Mouse (Mus musculus) gastrocnemius, postnatal 36 days (tissue): ENCODE results near the gene Cdon. TPM values are rescaled to one million over a fixed set of nuclear protein-coding genes. Genes with fewer than 3 reads are reported as not detected.

Experiments
- DNase-seq, 2 experiments: peaks; one replicate each; pipeline ENCODE4 v3.0.0; 2022
- intact Hi-C: fragments of 180-260 bp; cut with DNase I; formaldehyde crosslinking; loops from one replicate; pipeline ENCODE4 v1.15.1; 2025
- total RNA-seq, 2 experiments: library from RNA; stranded (reverse); gene quantifications; 2 replicates each; pipeline ENCODE4 v1.2.3; 2021

The Cdon gene
- total RNA-seq, 2 experiments from 2014 or later, result 12.8 to 14.0 TPM

DNA sequence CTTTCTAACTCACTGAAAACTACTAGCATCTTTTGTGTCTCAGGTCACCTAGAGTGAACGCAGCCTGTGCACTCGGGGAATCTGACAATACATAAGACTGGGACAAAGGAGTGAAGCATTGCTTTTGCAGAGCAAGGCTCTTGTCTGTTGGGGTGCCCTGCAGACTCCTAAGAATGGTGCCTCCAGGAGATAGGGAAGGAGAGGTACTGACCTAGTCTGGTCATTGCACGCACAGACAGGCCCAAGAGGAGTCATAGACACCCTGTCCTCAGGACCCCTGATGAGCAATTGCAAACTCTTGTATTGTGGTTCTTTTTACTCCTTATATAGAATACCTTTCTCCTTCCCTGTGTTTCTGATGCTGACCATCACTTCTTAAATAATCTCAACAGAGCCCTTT lies 13.4 kb downstream of the Cdon start:
- no peak for DNase-seq
- intact Hi-C loops, result no loop called here

DNA sequence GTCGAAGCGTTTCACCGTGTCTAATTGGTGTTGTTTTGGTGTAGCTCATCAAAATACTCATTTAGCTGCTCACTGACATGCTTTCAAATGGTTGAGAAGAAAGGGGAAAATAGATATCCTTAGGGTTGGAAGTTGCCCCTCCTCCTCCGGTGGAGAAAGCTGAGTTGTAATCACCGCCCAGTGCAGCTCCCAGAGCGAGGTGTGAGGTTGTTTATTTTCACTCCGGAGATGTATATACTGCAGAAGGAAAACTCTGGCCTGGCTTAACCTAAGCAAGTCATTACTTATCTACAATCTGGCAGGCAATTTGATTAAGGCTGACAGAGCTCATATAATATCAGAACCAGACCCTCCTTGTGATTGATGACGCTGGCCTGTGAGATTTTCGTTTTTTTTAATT lies 14.6 kb downstream of the Cdon start:
- intact Hi-C loops, result no loop called here
- DNase-seq, result no peak

DNA sequence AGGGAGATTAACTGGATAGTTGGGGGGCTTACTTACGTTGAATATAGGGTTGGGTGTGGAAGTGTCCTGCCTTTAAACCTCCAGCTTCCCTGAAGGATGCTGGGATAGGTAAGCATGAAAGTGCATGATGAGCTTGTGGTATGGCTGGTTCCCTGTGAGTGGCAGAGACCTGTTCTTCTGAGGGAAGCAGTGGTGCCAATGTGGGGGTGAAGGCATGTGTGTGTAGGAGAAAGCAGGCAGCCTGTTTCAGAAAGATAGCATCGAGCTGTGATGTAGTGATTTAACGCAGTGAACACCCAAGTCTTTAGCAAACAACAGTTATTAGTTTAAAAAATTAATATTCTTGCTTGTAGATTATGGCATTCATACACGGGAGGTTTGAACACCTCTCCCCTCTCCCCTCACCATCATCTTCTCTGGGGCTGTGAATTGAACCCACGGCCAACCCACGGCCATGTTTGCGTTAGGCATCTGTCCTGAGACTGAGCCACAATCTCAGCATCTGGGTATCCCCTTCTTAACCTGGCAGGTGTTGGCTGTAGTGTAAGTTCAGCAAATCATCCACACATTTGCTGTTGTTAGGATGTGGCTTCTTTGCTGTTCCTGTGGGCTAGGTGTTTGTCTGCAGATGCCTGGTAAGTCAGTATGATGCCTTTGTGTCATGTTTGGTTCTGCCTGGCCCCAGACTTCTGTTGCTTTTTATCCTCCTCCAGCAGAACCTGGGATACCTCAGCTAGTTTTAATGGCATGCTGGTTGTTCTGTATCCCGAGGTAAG lies 17.5 kb downstream of the Cdon start:
- DNase-seq, result no peak
- intact Hi-C loops, result no loop called here

DNA sequence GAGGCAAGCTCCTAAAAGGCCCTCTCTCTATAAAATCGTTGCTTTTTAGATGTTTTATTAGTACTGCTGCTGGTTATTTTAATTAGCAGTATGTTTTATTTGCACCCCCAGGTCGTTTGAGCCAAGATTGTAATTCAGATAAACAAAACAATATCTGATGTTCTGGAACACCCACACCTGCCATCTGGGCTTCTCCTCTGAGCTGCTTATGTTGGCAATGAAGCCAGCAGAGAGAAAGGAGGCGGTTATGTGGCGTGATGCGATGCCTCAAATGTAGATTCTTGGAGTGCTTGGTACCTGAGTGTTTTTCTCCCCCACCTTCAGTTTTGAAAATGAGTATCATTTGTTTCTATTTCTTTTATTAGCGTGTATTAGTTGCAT lies 18.1 kb downstream of the Cdon start:
- intact Hi-C loops, result no loop called here

DNA sequence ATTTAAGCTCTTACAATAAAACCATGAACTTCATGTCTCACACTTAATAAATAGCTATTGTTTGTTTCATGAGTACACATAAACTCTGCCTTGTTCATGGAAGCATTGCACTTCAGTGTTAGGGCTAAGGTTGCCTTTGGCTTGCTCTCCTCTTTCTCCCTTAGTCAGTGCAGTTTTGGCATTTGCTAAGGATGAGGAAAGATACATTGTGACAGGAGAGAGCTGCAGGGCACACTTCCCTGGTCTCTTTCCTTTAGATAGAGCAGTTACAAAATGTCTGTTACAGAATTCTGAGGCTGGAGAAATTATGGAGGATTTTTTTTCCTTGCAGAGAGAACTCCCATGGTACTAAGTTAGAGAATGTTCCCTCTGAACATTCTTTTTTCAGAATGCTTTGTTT lies 18.8 kb downstream of the Cdon start:
- intact Hi-C loops, result no loop called here
- no peak for DNase-seq

More for the DNA sequence above, 18.1 kb downstream of the Cdon start:
- DNase-seq, result no peak

DNA sequence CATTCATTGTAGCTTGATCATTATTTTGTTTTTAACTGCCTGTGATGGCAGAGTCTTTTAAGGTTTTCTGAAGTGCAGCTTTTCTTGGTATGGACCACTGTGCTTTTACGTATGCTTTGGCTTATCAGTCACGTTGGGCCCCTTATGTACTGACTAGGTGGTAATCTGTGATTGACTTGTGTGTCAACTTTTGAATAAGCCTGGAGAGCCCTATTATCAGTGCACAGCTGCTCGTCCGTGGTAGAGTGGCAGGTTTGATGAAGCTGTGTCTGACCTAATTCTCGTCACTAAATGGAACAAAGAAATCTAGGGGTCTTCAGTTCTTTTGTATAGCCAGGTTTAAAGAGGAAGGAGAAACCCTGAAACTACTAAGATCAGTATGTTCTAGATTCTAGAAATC lies 21.5 kb downstream of the Cdon start:
- no peak for DNase-seq
- intact Hi-C loops, result no loop called here

DNA sequence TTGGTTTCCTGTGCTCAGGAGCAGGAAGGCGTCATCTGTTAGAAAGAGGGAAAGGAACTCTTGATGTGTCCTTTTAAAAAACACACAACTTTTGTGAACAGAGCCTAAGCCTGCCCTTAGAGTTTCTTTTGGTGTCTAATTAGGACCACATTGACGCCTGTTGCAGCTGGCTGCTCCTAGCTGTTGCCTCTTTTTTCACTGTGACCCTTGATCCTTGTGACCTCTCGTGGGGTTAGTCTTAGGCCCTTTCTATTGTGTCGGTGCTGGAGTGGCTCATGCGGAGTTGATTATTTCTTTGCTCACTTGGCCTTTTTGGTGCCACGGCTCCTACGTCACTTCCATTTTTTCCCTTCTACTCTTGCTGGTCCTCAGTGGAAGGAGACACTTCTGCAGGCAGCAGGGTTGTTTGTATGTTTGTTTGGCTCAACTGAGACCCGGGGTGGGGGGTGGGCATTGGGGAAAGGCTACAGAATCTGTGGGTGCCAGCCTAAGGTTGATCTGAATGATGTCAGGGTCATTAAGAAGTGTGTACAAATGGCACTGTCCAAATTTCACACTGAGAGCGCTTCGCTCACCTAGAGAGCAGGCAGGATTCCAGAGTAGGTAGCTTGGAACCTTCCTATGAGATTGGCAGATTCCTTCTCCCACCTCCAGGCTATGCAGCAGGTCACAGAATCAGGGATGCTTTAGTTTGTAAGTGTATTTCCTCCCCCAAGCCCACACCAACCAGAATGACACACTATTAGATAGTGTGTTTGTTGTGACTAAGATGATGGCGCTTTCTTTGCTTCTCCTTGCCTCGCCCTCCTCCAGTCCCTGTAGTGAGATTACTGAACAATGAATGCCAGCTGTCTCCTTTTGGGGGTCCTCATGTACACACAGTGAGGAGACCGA lies 22.9 kb downstream of the Cdon start:
- intact Hi-C loops, result no loop called here
- no peak for DNase-seq

DNA sequence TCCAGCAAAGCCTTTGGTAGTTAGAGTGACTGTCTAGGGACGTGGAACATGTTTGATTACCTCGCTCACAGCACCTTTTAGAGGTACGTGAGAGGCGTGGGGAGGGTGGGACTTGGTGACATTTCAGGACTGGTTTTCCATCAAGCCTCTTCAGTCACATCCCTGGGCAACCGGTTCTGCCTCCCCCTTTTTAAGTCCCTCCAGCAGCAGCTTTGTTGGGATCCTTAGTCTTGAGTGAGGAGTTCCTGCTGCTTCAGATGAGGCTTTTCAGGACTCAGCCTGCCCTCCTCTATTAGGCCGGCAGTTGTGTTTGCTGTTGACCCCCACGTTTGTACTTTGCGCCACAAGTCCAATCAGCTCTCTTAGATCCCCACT lies 23.6 kb downstream of the Cdon start:
- intact Hi-C loops, result no loop called here
- no peak for DNase-seq

DNA sequence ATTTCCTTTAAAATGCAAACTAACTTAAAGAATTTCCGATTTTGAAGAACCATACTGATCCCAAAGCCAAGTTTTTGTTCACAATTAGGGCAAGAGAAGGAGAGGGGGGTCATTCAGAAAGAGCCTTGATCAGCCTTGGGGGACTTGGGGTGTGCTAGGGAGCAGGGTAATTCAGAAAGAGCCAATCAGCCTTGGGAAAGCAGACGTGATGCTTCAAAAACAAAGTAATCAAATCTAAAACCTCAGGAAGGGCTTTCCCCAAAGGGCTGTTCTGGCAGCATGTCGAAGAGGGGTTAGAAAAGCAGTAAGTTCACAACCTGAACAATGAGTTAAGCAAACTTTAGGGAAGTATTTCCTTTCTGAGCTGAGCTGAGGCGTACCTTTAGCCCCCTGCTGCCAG lies 26.0 kb downstream of the Cdon start:
- intact Hi-C loops, result no loop called here
- no peak for DNase-seq

DNA sequence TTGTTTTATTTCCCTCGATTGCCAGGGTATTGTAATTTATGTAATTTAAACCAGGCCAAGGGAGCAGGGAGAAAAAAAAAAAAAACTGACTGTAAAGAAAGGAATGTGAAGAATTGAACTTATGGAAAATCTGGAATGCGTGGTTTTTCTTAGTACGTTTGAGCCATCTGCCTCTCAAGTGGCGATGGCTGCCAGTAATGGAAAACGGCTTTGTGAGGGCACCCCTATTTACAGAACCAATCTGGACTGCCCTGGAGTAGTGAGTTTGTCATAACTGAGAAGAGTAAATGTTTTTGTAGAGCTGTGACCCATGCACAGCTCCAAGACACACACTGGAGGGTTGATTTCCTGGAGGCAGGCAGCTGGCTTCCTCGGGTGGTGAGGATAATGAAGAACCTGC lies 32.4 kb downstream of the Cdon start:
- DNase-seq, result no peak
- intact Hi-C loops, result no loop called here

DNA sequence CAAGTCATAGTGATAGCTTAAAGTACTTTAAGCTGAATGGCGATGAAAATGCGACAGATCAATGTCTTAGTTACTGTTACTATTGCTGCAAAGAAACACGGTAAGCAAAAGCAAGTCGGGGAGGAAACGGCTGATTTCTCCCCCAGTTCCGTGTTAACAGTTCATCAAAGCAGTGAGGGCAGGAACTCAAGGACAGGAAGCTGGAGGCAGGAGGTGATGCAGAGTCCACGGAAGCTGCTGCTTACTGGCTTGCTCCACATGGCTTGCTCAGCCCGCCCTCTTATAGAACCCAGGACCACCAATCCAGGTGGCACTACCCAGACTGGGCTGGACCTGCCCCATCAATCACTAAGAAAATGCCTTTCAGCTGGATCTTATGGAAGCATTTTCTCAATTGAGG lies 38.7 kb downstream of the Cdon start:
- intact Hi-C loops, result no loop called here
- DNase-seq, result no peak

DNA sequence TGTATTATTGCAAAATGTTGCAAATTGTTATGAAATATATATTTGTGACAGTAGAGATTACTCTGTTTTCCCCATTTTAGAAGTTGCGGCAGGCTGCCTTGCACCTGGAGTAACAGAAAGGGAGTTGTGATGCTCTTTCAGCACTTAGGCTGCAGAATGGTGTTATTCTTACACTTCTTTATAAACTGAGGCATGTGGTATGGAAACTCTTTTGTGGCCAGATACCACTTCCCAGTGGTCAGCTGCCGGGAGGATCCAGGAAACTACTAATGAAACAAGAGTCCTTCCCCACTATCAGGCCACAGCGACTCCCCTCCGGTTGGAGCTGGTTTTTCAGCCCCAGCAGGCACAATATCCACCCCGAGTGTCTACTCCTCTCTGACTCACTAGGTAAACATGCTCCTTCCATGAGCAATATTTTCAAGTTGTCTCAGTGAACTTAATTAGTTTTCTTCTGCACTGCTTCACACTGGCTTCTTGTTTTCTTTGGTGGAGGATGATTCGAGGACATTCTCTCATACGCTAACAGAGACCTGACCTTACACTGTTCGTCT lies 46.4 kb downstream of the Cdon start:
- DNase-seq, result no peak
- intact Hi-C loops, result no loop called here

DNA sequence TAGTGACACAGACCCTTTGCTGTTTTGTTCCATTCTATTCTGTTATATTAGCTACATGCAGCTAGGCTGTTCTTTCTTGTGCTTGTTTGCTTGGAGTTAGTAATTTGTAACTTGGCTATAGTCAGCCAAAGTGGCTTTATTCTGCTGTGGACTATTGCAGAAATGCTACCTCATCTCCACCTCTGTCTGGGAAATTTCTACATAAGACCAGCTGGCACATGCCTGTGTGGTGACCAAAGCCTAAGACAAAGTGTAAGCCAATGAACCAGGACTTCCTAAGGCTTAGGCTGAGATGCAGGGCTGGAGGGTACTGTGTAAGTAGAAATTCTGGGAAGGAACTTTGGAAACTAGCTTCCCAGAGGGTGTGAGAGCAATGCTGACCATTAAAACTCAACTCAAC lies 48.0 kb downstream of the Cdon start:
- DNase-seq, result no peak
- intact Hi-C loops, result no loop called here

DNA sequence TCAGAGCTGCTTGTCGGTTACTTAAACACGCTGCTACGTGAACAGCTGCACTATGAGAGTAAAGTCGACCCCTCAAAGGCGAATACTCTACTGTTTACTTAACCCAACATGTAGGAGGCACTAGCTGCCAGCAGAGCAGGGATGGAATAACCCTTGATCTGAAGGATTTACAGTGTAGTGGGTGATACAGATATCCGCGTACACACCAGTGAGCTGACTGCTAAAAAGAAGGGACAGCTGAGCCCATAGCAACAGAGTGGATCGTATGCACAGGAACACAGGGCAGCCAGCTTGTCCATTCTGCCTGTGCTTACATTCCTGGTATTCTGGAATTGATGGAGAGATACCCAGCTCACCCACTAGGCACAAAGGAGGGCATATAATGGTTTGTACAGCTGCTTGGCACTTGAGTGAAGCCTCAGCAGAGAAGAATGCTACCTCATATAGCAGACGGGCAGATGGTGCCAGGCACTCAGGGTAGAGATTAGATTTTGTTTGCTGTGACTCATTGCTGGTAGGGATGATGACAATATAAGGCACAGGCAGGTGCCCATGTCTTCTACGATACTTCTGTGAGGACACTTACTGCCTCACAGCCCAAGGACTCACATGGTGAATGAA lies 53.3 kb downstream of the Cdon start:
- DNase-seq, result no peak
- intact Hi-C loops, result no loop called here

DNA sequence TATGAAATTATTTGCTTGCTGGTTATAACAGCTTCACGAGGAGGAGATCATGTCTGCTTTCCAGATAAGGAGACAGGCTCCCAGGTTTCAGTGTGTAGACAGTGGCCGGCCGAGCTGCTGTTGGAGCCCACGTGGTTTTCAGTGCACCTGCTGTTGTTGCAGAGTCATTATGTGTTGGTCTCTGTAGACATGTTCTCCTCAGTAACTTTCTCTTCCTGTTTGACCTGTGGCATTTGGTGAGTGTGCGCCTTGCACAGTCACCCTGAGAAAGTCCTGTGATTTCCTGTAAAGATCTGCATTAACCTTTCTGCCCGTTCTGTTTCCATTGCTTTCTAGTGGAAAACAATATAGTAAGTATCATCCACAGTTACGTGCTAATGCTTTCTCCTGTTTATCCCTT lies 54.5 kb downstream of the Cdon start:
- no peak for DNase-seq
- intact Hi-C loops, result no loop called here

DNA sequence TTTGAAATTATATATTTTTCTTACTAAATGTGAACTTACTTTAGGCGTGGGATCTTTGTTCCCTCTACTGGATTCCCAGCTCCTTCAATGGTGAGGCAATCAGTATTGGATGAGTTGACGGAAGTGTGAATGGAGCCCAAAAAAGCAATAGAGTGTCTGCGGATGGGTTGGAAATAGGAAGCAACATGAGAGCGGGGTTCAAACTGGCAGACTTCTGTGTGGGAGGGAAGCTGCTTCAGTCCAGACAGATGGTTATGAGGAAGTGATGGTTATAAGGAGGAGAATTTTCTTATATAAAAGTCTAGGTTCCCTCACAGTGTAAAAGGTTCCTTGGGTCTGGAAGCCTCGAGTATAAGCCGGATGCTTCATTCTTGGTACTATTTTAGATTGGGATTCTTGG lies 58.5 kb downstream of the Cdon start:
- DNase-seq, result no peak
- intact Hi-C loops, result no loop called here

DNA sequence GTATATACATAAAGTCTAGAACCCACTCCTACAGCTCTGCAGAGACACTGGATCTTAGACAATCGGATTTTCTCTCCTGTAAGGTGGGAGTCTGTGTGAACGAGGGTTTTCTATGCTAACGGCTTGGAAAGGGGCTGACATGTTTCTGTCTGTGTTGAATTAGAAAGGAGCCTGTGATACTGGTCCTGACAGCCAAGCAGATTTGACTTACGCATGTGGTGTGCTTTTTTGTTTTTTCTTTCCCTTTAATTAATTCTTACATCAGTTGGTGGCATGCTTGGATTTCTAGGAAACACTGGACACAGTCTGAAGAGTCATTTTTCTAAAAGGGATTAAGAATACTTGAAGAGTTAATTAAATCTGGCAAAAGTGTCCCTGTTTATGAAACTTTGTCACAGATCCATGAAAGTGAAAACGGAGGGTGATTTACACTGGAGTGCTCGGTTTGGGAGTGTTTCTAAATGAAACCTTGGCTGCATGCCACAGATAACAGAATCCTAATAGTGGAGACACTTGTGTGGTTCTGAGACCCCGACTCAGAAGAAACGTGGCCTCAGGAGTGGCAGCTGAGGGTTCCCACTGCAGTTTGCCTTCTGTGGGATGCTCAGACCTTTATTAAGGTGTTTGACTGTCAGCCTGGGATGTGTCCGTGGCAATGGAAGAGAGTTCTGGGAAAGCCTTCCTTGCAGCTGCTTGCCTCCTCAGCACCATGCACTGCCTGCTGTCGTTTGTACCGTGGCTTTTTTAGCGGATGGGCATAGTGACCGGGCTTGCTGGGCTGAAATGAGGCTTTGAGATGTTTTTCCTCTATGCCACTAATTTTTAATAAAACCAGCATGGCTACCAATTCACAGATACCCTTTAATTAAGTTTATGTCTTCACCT lies 61.3 kb downstream of the Cdon start:
- intact Hi-C loops, result no loop called here
- no peak for DNase-seq

DNA sequence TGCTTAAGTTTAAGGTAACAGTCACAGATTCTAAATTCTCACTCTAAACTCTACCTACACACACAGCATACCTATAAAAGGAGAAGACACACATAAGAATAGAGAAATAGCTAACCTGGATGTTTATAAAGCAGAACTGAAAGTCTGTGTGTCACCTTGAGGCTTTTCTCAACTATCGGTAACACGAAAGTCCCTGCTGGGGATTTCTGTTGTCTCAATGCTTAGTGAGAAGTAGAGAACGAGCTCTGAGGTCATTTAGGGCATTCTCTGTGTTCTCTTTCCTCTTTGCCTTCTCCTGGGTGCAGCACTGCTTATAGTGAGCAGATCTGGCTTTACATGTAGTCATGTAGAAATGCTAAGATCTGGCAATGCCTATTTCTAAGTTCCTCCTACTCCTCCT lies 63.0 kb downstream of the Cdon start:
- intact Hi-C loops, result no loop called here
- no peak for DNase-seq

DNA sequence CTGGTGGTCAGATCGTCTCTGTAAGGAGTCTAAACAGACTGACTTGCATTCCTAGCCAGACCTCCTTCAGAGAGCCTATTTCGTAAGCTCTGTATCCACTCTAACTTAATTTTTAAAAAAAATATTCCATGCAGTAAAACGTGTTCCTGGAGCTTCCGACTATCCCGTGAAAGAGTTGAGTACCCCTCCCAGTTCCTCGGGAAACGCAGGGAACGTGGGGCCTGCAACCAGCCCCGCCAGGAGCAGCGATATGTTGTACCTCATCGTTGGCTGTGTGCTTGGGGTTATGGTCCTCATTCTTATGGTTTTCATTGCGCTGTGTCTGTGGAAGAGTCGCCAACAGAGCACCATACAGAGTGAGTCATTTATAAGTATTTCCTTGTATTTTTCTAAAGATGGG lies 65.7 kb downstream of the Cdon start:
- intact Hi-C loops, result no loop called here
- DNase-seq, result no peak

DNA sequence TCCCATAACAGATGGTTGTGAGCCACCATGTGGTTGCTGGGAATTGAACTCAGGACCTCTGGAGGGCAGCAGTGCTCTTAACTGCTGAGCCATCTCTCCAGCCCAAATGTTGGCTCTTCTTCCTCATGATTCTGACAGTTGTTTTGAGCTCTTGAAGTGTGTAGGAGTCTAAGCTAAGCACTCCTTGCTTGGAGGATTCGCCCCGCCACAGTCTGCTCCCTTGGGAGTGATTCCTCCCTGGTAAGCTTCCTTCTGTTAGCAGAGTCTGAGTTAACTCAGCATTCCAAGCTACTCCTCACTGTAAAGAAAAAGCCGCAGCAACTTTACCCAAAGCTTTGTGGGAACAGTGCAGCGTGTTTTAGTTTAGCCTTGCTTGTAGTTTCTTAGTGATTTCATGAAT lies 67.6 kb downstream of the Cdon start:
- intact Hi-C loops, result no loop called here
- no peak for DNase-seq
